Mouse (Mus musculus) Muller cell, postnatal 12 days (primary cell): ENCODE measurements at regions not wholly inside any gene's neighbourhood (a gene's known extent, or its start where the extent isn't known, plus 50 kb on each side); places are given as distances from the start of the nearest gene placed in this dataset.

Source experiments
- DNase-seq: peaks from one replicate; pipeline ENCODE4 v3.0.0-alpha.2; 2015; ENCODE audit errors: inconsistent ontology term

DNA sequence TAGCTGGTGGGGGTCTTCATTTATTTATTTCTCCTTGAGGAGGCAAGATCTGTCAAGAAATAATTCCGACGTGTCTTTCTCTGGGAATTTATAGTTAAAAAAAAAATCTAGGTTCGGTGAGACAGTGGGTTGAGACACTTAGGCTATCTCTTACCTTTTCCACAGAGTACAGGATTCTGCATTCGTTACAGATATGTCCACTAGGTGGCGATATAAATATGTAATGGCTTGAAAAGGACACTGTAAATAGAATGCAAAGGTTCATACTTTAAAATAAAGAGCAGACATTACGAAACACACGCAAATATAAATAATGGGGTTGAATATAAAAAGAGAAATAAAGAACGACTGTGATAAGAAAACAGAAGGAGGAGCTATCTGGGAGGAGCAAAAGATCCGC lies 517.5 kb downstream of the Cps1 start:
- peak; percentile 49 for DNase-seq

DNA sequence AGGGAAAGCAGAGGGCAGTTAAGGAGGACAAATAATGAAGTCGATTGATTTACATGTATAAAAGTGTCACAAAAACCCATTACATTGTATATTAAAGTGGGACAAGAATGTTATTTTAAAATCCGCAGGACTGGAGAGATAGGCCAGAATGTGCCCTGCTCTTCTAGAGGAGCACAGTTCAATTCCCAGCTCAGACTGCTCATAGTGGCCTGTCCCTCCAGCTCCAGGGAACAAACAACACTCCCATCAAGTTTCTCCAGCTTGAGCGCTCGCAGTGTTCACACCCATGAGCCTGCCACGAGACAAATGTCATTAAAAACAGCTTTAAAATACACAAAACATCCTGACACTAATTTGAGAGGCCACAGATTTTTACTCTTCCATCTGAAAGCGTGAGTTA lies 517.9 kb downstream of the Cps1 start:
- DNase-seq: no peak

DNA sequence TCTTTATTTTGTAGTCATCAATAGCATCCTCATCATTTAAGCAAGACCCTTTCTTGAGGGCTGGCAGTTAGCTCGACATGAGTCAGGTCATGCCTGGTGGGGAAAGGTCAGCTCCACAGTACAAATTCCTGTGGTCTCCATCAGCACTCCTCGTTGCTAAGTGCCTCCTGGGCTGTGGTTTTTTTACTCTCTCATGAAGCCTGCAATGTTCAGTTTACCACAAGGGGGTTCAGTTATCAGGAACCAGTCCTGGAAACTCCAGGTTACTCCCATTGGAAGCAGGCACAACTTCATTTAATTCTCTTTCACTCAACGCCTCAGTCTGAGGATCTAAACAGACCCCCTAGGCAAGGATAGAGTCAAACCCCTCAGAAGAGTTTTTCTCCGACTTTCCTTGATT lies 520.8 kb downstream of the Cps1 start:
- peak; percentile 12 for DNase-seq
